Mouse (Mus musculus) kidney, postnatal 0 days (tissue): ENCODE results near the gene Podn. TPM values are rescaled to one million over a fixed set of nuclear protein-coding genes. Genes with fewer than 3 reads are reported as not detected.

Source experiments
- ATAC-seq: fragments of 200-750 bp; cut with Nextera tagmentation; replicated peaks from 2 replicates; pipeline ENCODE4 v1.8.0; 2017; ENCODE audit warnings: low read depth, moderate number of reproducible peaks, moderate TSS enrichment, moderate library complexity; ENCODE audit not compliant: low FRiP score
- DNase-seq: peaks from one replicate; pipeline ENCODE4 v3.0.0-alpha.2; 2016; ENCODE audit warnings: low spot score
- H3K27ac ChIP-seq: fragments of 300-500 bp; sonication (generic); 2 replicates; pipeline ENCODE4 v1.5.1; 2014; ENCODE audit warnings: mild to moderate bottlenecking
- H3K27me3 ChIP-seq: fragments of 300-500 bp; sonication (generic); 2 replicates; pipeline ENCODE4 v1.6.1; 2014; ENCODE audit warnings: low read length, mixed read lengths; ENCODE audit not compliant: insufficient read depth
- H3K36me3 ChIP-seq: fragments of 300-500 bp; sonication (generic); 2 replicates; pipeline ENCODE4 v1.6.1; 2014; ENCODE audit warnings: low read length, mixed read lengths; ENCODE audit not compliant: insufficient read depth
- H3K4me1 ChIP-seq: fragments of 300-500 bp; sonication (generic); replicated peaks from 2 replicates; pipeline ENCODE4 v1.6.1; 2014; ENCODE audit warnings: antibody characterized with exemption, low read length, mixed read lengths; ENCODE audit not compliant: insufficient read depth
- H3K4me2 ChIP-seq: fragments of 300-500 bp; sonication (generic); 2 replicates; pipeline ENCODE4 v1.6.1; 2014; ENCODE audit warnings: mild to moderate bottlenecking, low read length, moderate library complexity, mixed read lengths
- H3K4me3 ChIP-seq: fragments of 300-500 bp; sonication (generic); replicated peaks from 2 replicates; pipeline ENCODE4 v1.5.1; 2014; ENCODE audit warnings: low read depth, low read length
- H3K9ac ChIP-seq: fragments of 300-500 bp; sonication (generic); 2 replicates; pipeline ENCODE4 v1.6.1; 2014; ENCODE audit warnings: low read depth, low read length
- H3K9me3 ChIP-seq: fragments of 300-500 bp; sonication (generic); replicated peaks from 2 replicates; pipeline ENCODE4 v1.6.1; 2016; ENCODE audit warnings: low read length, inconsistent platforms, mixed read lengths
- CTCF ChIP-seq: IDR thresholded peaks from 2 replicates; pipeline ENCODE4 v1.5.1; 2016; ENCODE audit warnings: antibody characterized with exemption, low read depth, mild to moderate bottlenecking, moderate library complexity
- WGBS: fragments of 180-500 bp; shearing (Covaris S2); extraction: QIAGEN DNeasy Blood & Tissue Kit; methylation state at CpG from one replicate; pipeline ENCODE4 v1.1.7; 2014; 5-methylcytosine and 5-hydroxymethylcytosine counted together
- polyA plus RNA-seq: library from polyadenylated mRNA; unstranded; fragments of >200 nt; fragmentation: Nextera tagmentation; extraction: Ambion mirVana; gene quantifications from 2 replicates; pipeline ENCODE4 v1.2.1, GENCODE M21; 2015

Podn gene
- polyA plus RNA-seq, 1 experiment from 2014 or later = 1.2 TPM

- DNase-seq (no peak), ATAC-seq (no peak; the same call in 1 of the 2 replicates)
- no peak for TF ChIP-seq CTCF
- no peak overlapping the region for H3K27ac ChIP-seq
- no peaks in the 10 kb centered on the region for H3K27me3 ChIP-seq
- no peak overlapping the region for H3K4me3 ChIP-seq
- no peaks in the 10 kb centered on the region for H3K9me3 ChIP-seq
- no peak overlapping the region for H3K4me2 ChIP-seq
- H3K36me3 ChIP-seq = no peaks in the 10 kb centered on the region
- H3K9ac ChIP-seq = no peak overlapping the region
- WGBS = 96% methylated on average over 3 of the region's 3 CpGs
- peaks cover 9% of the 10 kb centered on the region for H3K4me1 ChIP-seq
These were observed 24.2 kb downstream of the Podn start for GRCm38 (mm10) chr4:108072086-108072485.

GRCm38 (mm10) chr4:108071235-108071901 is 24.9 kb downstream of the Podn start:
- peaks cover 9% of the 10 kb centered on the region for H3K4me1 ChIP-seq
- H3K36me3 ChIP-seq = no peaks in the 10 kb centered on the region
- no peaks in the 10 kb centered on the region for H3K27me3 ChIP-seq
- peak overlapping the region; percentile 81 for H3K4me2 ChIP-seq
- peak; percentile 90 for ATAC-seq
- no peaks in the 10 kb centered on the region for H3K9me3 ChIP-seq
- H3K4me3 ChIP-seq = peak overlapping the region; percentile 50
- peak overlapping the region; percentile 68 for H3K9ac ChIP-seq
- 0 out of 2 replicates have a peak, but pooled peaks have one; percentile 24 for TF ChIP-seq CTCF
- peak; percentile 98 for DNase-seq
- WGBS = 3% methylated on average over 26 of the region's 26 CpGs
- H3K27ac ChIP-seq = peak overlapping the region; percentile 70

- WGBS = 7% methylated on average over 8 of the region's 8 CpGs
- peak overlapping the region; percentile 70 for H3K27ac ChIP-seq
- ATAC-seq (no peak), DNase-seq (peak; percentile 25)
- H3K27me3 ChIP-seq = no peaks in the 10 kb centered on the region
- H3K4me1 ChIP-seq = peaks cover 9% of the 10 kb centered on the region
- peak overlapping the region; percentile 50 for H3K4me3 ChIP-seq
- peak overlapping the region; percentile 68 for H3K9ac ChIP-seq
- peak overlapping the region; percentile 81 for H3K4me2 ChIP-seq
- TF ChIP-seq CTCF = no peak
- H3K9me3 ChIP-seq = no peaks in the 10 kb centered on the region
- no peaks in the 10 kb centered on the region for H3K36me3 ChIP-seq
These were observed 25.5 kb downstream of the Podn start for GRCm38 (mm10) chr4:108070723-108071122.

GRCm38 (mm10) chr4:108070286-108070685 is 26.0 kb downstream of the Podn start:
- Histone ChIP-seq H3K4me3 (peak overlapping the region; percentile 50), H3K4me2 (peak overlapping the region; percentile 81), H3K36me3 (no peaks in the 10 kb centered on the region), H3K27ac (peak overlapping the region; percentile 70; the same call in 1 of the 2 replicates), H3K4me1 (peaks cover 9% of the 10 kb centered on the region), H3K27me3 (no peaks in the 10 kb centered on the region), H3K9me3 (no peaks in the 10 kb centered on the region), H3K9ac (peak overlapping the region; percentile 68)
- WGBS = 54% methylated on average over 4 of the region's 4 CpGs
- no peak for TF ChIP-seq CTCF
- ATAC-seq (no peak), DNase-seq (no peak)

- DNase-seq = no peak
- no peak for TF ChIP-seq CTCF
These were observed 28.2 kb downstream of the Podn start for GRCm38 (mm10) chr4:108068081-108068480.

GRCm38 (mm10) chr4:108067261-108067660 is 29.0 kb downstream of the Podn start:
- no peak overlapping the region for H3K4me3 ChIP-seq
- H3K27me3 ChIP-seq = no peaks in the 10 kb centered on the region
- H3K4me2 ChIP-seq = no peak overlapping the region
- no peaks in the 10 kb centered on the region for H3K9me3 ChIP-seq
- no peak overlapping the region for H3K27ac ChIP-seq
- peaks cover 12% of the 10 kb centered on the region; the same call in 1 of the 2 replicates for H3K36me3 ChIP-seq
- no peak for DNase-seq
- no peak overlapping the region for H3K9ac ChIP-seq
- WGBS = 90% methylated on average over 7 of the region's 7 CpGs
- ATAC-seq = no peak
- H3K4me1 ChIP-seq = peaks cover 9% of the 10 kb centered on the region
- TF ChIP-seq CTCF = no peak

More at GRCm38 (mm10) chr4:108068081-108068480, 28.2 kb downstream of the Podn start:
- Histone ChIP-seq H3K27ac (no peak overlapping the region), H3K27me3 (no peaks in the 10 kb centered on the region), H3K4me2 (no peak overlapping the region), H3K4me3 (no peak overlapping the region), H3K4me1 (peaks cover 9% of the 10 kb centered on the region), H3K9me3 (no peaks in the 10 kb centered on the region), H3K9ac (no peak overlapping the region), H3K36me3 (peaks cover 8% of the 10 kb centered on the region; the same call in 1 of the 2 replicates)
- no peak for ATAC-seq
- WGBS = 84% methylated on average over 2 of the region's 2 CpGs
